Mouse (Mus musculus) testis, adult 2 months (tissue): ENCODE data around the gene Ehd4.

Experiments
- CTCF ChIP-seq: fragments of 200-500 bp; IDR thresholded peaks from 2 replicates; pipeline ENCODE4 v1.5.1; 2012; ENCODE audit warnings: low read depth, mild to moderate bottlenecking, inconsistent platforms, low read length, moderate library complexity; ENCODE audit not compliant: control insufficient read depth, insufficient read depth, insufficient replicate concordance
- POLR2A ChIP-seq: fragments of 200-500 bp; IDR thresholded peaks from 2 replicates; pipeline ENCODE4 v1.6.1; 2012; ENCODE audit warnings: low read depth, mild to moderate bottlenecking, inconsistent platforms, low read length, moderate library complexity; ENCODE audit not compliant: control insufficient read depth

GRCm38 (mm10) chr2:120141671-120142070, 12.7 kb downstream of the Ehd4 start:
- TF ChIP-seq CTCF (no peak), POLR2A (no peak)
